8 mouse cellular contexts compared by ENCODE assay signal in genomic region chr2:152847815-152848302, GRCm38 (mm10). TPM values are rescaled to one million over a fixed set of nuclear protein-coding genes. Genes with fewer than 3 reads are reported as not detected.
DNase-seq lines count a peak whose midpoint lies in the region; ATAC-seq lines count a peak whose summit lies in the region.

Gene Tpx2, plus strand, starts transcription at chr2:152847964.

- peak within 1 kb of the TSS; percentile 85 for H3K9ac ChIP-seq in lung, embryonic 16.5 days (ENCODE audit: low read length)

- no peaks in the 10 kb centered on the region; the same call in 1 of the 2 replicates for H3K36me3 ChIP-seq in lung, embryonic 16.5 days (ENCODE audit: control insufficient read depth, insufficient read depth, low read length)

- under 1% methylated on average over 34 of the region's 34 CpGs for WGBS in lung, embryonic 16.5 days

- H3K9me3 ChIP-seq in lung, embryonic 16.5 days (ENCODE audit: control insufficient read depth, low read length) = no peaks in the 10 kb centered on the region

- H3K4me1 ChIP-seq in lung, embryonic 16.5 days (replicated peaks; ENCODE audit: control insufficient read depth, insufficient read depth, low read length) = peaks cover 15% of the 10 kb centered on the region

- peak within 1 kb of the TSS; percentile 64 for H3K4me2 ChIP-seq in lung, embryonic 16.5 days (ENCODE audit: low read depth, low read length)

- peak; percentile 100 for ATAC-seq in hematopoietic stem cell, adult 5-6 weeks (replicated peaks in 1 of 2; ENCODE audit: insufficient read depth in 1 of 2, low FRiP score in 2 of 2, low TSS enrichment in 1 of 2, low read depth in 1 of 2, poor library complexity in 2 of 2, severe bottlenecking in 2 of 2)
- peak; percentile 98 for ATAC-seq in lung, embryonic 16.5 days (ENCODE audit: low read depth)

- H3K27ac ChIP-seq in lung, embryonic 16.5 days (ENCODE audit: low read length) = peak within 1 kb of the TSS; percentile 86

- H3K27me3 ChIP-seq in lung, embryonic 16.5 days (ENCODE audit: control insufficient read depth, insufficient read depth, low read depth, low read length) = no peaks in the 10 kb centered on the region

- H3K4me3 ChIP-seq in lung, embryonic 16.5 days (ENCODE audit: low read length) = peak within 1 kb of the TSS; percentile 97

- DNase-seq in MEL-GATA-1-ER (ENCODE audit: extremely low read depth, low read depth) = peak; percentile 99
- peak; percentile 98 for DNase-seq in cerebellum, adult 8-10 months
- peak; percentile 99 for DNase-seq in forelimb bud, embryonic 11.5 days (ENCODE audit: low read depth, low spot score)
- DNase-seq in layer of hippocampus, adult 9-10 months (ENCODE audit: low spot score) = peak; percentile 96
- peak; percentile 86 for DNase-seq in ovary, postnatal 10 days (ENCODE audit: low spot score)
- DNase-seq in thymus, postnatal 10 days (ENCODE audit: low spot score in 2 of 2) = peak; percentile 96 to 97

RNA-seq across cellular contexts. Expression of gene Tpx2, which starts in this region (rescaled TPM):
- total RNA-seq in hematopoietic stem cell, adult 5-6 weeks (2017) = 68.1 and 113 TPM in 2 replicates
- 85.8 and 101 TPM in 2 replicates for polyA plus RNA-seq in lung, embryonic 16.5 days (2015; fragmentation: Nextera tagmentation; extraction: Ambion mirVana)

Comparison
In these comparisons a context has a peak if more than half of its experiments do, and no peak if none do; other contexts are left out.
1. Peak in every context shown above with its lines: DNase-seq, ATAC-seq, H3K4me3 ChIP-seq and H3K27ac ChIP-seq.